ENCODE assay signal across 37 mouse cellular contexts in the genomic region with DNA sequence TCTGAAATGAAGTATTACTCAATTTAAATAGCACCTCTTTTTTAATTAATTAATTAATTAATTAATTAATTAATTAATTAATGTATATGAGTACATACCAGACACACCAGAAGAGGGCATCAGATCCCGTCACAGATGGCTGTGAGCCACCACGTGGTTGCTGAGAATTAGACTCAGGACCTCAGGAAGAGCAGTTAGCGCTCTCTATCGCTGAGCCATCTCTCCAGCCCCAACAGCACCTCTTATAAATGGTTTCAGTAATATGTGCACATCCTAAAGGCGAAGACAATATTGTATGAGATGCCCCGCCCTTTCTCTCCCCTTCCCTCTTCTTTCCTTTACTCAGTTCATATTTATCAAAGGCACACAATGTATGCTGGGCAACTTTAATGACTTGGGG. TPM values are rescaled to one million over a fixed set of nuclear protein-coding genes. Genes with fewer than 3 reads are reported as not detected.
"Had no signal": no experiment of that assay in that cellular context is flagged by ENCODE, and none has a peak within 500 bp of the region (broad histone marks: within the 10 kb centered on the region; RNA-seq: fewer than 3 reads in every experiment).

No protein-coding gene starts in this region.

- H3K36me3 ChIP-seq: heart, embryonic 10.5 days; heart, embryonic 12.5 days; heart, embryonic 13.5 days; heart, embryonic 15.5 days; hindbrain, embryonic 10.5 days; hindbrain, embryonic 12.5 days; hindbrain, embryonic 13.5 days; hindbrain, embryonic 15.5 days; intestine, embryonic 15.5 days; kidney, embryonic 15.5 days had no signal

- ATAC-seq: hindbrain, embryonic 16.5 days; hindbrain, postnatal 0 days; inflammation-experienced regulatory T-cells, adult 6 months; intestine, embryonic 15.5 days; intestine, embryonic 16.5 days; intestine, postnatal 0 days had no signal

- DNase-seq: heart, postnatal 10 days; heart, postnatal 14 days; heart, postnatal 36 days; heart, postnatal 4 days; kidney, adult 11 months; kidney, adult 18-20 months; kidney, adult 2 months; kidney, adult 8-10 months; kidney, adult 9 months; kidney, postnatal 10 days; kidney, postnatal 14 days; kidney, postnatal 25 days; kidney, postnatal 36 days; kidney, postnatal 4 days; layer of hippocampus, adult 9-11 months; layer of hippocampus, postnatal 36 days had no signal

- H3K4me1 ChIP-seq: heart, embryonic 10.5 days; heart, embryonic 12.5 days; heart, embryonic 13.5 days; heart, embryonic 15.5 days; hindbrain, embryonic 10.5 days; hindbrain, embryonic 12.5 days; hindbrain, embryonic 13.5 days; hindbrain, embryonic 15.5 days; intestine, embryonic 15.5 days; kidney, embryonic 15.5 days had no signal

- H3K27me3 ChIP-seq: heart, embryonic 12.5 days; heart, embryonic 13.5 days; heart, embryonic 15.5 days; hindbrain, embryonic 12.5 days; hindbrain, embryonic 13.5 days; hindbrain, embryonic 15.5 days; intestine, embryonic 15.5 days; kidney, embryonic 15.5 days had no signal

- H3K27ac ChIP-seq: heart, embryonic 10.5 days; heart, embryonic 13.5 days; heart, embryonic 15.5 days; hindbrain, embryonic 10.5 days; hindbrain, embryonic 12.5 days; hindbrain, embryonic 13.5 days; hindbrain, embryonic 14.5 days; hindbrain, embryonic 15.5 days; hindbrain, postnatal 0 days; intestine, embryonic 15.5 days; kidney, embryonic 15.5 days; kidney, postnatal 0 days; layer of hippocampus, adult 2 months had no signal

- H3K4me2 ChIP-seq: heart, embryonic 11.5 days; heart, embryonic 12.5 days; heart, embryonic 13.5 days; heart, embryonic 15.5 days; hindbrain, embryonic 12.5 days; hindbrain, embryonic 13.5 days; hindbrain, embryonic 14.5 days; hindbrain, embryonic 15.5 days; intestine, embryonic 15.5 days; kidney, embryonic 15.5 days had no signal

- H3K9me3 ChIP-seq: heart, embryonic 10.5 days; heart, embryonic 12.5 days; heart, embryonic 13.5 days; heart, embryonic 15.5 days; hindbrain, embryonic 10.5 days; hindbrain, embryonic 12.5 days; hindbrain, embryonic 13.5 days; hindbrain, embryonic 15.5 days; intestine, embryonic 15.5 days; kidney, embryonic 15.5 days had no signal

- H3K4me3 ChIP-seq: heart, embryonic 10.5 days; heart, embryonic 12.5 days; heart, embryonic 13.5 days; heart, embryonic 15.5 days; hindbrain, embryonic 10.5 days; hindbrain, embryonic 12.5 days; hindbrain, embryonic 13.5 days; hindbrain, embryonic 15.5 days; intestine, embryonic 15.5 days; kidney, embryonic 15.5 days; layer of hippocampus, adult 2 months had no signal

- H3K9ac ChIP-seq: heart, embryonic 12.5 days; heart, embryonic 13.5 days; heart, embryonic 15.5 days; hindbrain, embryonic 12.5 days; hindbrain, embryonic 13.5 days; hindbrain, embryonic 14.5 days; hindbrain, embryonic 15.5 days; intestine, embryonic 15.5 days; kidney, embryonic 15.5 days had no signal

RNA-seq across cellular contexts. Expression of a gene that starts 28.2 kb away (rescaled TPM):
- polyA plus RNA-seq: kidney, adult 2 months; large intestine, adult 2 months had no signal

RNA-seq across cellular contexts. Expression of a gene that starts 28.8 kb away (rescaled TPM):
- polyA plus RNA-seq: hindbrain, embryonic 11.5 days; intestine, postnatal 0 days had no signal
